Mouse (Mus musculus) heart, adult 9 months (tissue): Measurements from ENCODE around the gene Frrs1.
"Not testable (repeated sequence)": the region's sequence is repeated elsewhere in the genome, so short reads cannot be mapped to it uniquely, and the experiment has no call there.

Experiments used
- DNase-seq, 2 experiments: peaks; one replicate each; pipeline ENCODE4 v3.0.0; 2022; ENCODE audit warnings: low spot score in 2 of 2

Frrs1 gene

DNA sequence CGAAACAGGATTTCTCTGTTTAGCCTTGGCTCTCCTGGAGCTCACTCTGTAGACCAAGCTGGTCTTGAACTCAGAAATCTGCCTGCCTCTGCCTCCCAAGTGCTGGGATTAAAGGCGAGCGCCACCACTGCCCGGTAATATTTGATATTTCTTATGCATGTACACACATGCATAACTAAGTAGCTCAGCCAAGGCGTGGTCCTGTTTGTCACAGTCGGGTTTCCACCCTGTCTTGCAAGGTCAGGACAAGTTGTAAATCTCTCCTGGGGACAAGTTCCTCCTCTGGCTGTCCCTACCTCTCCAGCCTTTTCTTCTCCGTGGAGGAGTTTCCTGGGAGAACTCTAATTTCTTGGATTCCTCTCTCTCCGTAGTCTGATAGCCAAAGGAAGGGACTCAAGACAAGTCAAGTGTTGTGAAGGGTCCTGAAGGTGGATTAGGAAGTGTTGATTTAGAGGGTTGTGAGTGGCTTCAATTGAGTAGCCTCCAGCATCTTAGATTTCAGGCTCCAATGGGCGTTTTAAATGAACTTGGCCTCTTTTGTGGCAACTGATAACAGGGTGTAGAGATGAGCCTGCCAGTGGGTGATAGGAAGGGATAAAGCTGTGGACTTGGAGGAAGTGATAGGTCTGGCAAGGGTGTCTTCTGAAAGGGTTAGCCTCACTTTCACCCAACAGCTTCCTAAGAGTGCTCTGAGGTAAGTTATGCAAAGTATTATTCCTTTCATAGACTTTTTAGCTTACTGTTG, at the start of gene Frrs1:
Frrs1 (plus strand) TSS at position 524 of the 745 bp plus-strand sequence.
- no peak for DNase-seq

DNA sequence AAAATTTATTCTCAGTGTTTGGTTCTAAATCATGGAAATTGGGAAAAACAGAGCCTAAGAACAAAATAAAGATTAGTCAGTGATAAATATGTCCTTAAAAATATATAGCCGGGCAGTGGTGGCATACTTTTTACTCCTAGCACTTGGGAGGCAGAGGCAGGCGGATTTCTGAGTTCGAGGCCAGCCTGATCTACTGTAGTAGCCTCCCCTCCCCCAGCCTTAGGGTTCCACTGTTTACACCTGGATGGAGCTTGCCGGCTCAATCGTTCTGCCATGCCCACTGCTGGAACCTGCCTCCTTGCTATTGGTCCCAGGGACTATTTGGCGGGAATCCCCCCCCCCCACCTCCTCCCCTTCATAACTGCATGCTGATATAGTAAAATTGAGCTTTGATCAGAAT, 48.9 kb upstream of the Frrs1 start:
- DNase-seq, result not testable (repeated sequence)

DNA sequence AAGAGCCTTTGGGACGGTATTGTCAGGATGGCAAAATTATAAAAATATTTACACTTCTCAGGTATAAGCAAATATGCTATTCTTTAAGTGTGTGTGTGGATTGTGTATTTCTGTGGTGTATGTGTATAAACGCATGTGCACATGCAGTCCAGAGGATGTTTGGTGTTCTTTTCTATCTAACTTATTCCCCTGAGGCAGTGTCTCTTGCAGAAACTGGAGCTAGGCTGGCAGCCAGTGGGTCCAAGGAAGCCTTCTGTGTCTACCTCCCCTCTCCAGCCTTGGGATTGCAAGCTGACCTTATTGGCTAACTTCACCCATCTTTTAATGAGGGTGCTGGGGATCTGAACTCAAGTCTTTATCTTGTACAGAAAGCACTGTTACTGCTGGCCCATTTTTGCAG, 46.3 kb upstream of the Frrs1 start:
- no peak for DNase-seq

DNA sequence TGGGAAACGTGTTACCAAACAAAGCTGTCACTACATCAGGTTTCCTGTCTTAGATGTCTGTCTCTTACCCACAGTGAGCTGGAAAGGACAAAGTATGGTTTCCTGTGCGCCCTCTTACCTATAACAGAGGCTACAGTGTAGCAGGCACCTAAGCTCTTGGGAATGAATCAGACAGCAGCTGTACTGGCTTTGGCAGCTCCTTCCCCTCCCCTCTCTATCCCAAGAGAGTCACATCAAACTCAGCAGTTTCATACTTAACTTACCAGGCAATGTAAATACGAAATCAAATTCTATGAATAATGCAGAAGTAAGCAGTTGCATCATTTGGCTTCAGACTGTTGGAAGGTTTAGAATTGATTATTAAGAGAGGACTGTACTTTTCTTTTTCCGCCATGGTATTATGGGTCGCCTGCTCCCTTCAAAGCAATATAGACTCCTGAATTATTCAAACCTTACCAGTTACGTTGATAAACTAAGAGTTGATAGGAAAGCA, 43.9 kb upstream of the Frrs1 start:
- no peak for DNase-seq

DNA sequence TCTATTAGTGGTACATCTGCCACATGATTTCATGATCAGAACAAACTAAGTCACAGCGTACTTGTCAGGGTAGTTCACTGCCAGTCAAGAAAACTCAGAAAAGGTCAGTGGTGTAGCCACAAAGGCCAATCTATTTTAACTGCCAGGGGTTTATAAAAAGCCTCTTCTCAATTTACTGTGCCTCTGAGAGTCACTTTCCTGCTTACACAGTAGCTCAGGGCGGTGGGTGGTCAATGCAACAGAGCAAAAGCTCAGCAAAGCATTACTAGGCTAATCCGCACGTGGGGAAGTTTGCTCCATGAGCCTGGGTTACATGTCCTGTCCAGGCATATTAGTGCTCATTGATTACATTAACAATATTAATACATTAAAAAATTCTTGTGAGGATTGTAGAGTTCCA, 43.3 kb upstream of the Frrs1 start:
- no peak for DNase-seq

DNA sequence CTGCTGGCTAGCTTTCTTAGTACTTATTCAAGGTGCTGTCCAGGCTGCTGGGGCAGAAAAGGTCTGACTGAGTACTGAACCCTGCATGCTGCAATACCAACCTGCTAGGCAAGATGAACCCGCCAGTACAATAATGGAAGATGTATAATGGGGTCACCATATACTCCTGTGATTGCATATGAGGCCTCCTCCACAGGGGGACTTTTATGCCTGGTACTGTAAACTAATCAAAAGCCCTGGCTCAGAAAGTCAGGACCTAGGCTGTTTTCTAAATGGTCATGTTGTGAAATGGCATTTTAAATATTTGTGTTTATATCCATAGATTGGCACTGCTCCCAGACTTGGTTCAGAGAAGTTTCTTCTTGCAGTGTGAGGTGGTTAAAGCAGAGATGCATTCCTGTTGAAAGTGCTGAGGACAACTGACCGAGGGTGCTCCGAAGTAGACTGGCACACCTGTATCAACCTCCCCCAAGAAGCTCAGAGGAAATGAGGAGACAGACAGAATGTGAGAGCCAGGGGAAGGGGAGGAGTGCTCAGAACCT, 42.5 kb upstream of the Frrs1 start:
- DNase-seq, result no peak

DNA sequence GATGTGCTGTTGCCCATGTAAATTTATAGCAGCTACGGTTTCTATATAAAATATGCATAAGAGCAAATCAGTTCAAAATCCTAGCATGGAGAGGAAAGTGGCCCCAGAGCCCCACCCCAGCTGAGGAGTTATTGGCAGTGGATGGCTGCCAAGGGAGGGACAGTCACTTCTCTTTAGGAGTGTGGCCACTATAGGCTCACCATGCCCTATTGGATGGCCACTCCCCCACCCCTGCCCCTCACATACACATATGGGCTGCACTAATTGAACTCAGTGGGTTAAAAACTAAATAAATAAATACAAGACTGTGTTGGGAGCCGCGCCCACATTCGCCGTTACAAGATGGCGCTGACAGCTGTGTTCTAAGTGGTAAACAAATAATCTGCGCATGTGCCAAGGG, 42.0 kb upstream of the Frrs1 start:
- DNase-seq, result no peak

DNA sequence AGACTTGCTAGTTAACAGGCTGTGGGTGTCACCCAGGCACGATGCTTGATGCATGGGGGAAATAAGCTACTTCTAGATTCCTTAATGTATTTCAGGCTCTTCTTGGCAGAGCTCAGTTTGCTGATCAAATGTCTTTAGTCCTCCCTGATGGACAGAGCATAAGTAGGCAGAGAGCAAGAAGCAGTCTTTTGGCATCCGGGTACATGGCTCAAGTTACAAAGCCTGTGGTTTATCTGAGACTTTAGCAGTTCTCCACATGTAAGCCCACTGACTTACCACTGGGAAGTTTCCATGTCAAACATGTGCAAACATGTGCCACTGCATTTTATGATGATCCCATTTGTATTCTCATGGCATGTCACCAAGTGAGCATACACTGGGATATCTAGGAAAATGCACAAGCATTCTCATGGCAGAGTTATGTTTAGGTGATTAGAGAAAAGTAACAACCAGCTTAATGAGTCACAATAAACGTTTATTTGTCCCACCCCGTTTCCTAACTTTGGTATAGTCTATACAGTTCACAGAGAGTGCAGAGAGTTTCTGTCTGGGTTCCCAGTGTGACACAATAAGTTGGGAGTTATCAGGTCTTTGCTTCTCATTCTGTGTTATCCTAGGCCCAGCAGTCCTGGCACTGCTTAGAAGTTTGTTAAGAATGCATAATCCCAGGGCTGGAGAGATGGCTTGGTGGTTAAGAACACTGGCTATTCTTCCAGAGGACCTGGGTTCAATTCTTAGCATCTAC, 32.6 kb upstream of the Frrs1 start:
- DNase-seq, result no peak

DNA sequence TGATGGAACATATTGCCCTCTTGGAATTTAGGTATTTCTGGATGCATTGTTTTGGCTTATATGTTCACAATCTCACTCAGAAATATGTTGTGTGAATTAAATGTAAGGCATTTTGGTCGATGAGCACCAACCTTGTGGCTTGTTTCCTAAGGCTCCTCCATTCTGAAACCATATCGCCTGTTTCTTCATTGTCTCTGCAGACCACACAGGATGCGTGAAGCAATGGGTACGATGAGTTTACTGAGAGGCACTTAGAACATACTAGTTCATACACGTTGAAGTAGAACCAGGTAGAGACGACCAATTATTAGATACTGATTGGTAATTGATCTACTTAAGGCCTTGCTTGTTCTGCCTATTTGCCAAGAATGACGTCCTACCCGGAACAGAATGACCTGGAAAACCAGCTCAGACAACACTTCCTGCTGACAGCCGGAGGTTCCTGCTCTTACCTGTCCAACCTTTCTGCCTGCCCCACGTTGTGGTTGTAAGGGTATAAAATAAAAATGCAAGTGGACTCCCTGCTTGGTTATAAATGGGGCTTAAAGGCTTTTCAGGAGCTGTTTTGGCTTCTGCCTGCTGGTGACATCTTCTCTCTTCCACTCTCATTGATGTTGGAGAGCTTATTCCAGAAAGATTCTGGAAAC, 29.9 kb upstream of the Frrs1 start:
- no peak for DNase-seq

DNA sequence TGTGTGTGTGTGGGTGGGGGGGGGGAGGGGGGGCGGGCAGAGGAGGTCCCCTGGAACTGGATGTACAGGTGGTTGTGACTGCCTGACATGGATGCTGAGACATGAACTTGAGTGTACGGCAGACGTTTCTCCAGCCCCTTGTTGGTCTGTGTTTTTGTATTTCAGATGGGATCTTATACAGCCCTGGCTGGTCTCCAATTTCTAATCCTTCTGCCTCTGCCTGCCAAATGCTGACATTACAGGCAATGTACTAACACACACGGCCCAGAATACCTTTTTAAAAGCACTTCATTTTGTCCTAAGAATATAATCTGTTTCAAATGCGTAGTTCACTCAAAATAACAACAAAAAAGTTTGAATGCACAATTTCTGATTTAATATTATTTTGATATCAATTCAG, 27.9 kb upstream of the Frrs1 start:
- DNase-seq, result no peak

DNA sequence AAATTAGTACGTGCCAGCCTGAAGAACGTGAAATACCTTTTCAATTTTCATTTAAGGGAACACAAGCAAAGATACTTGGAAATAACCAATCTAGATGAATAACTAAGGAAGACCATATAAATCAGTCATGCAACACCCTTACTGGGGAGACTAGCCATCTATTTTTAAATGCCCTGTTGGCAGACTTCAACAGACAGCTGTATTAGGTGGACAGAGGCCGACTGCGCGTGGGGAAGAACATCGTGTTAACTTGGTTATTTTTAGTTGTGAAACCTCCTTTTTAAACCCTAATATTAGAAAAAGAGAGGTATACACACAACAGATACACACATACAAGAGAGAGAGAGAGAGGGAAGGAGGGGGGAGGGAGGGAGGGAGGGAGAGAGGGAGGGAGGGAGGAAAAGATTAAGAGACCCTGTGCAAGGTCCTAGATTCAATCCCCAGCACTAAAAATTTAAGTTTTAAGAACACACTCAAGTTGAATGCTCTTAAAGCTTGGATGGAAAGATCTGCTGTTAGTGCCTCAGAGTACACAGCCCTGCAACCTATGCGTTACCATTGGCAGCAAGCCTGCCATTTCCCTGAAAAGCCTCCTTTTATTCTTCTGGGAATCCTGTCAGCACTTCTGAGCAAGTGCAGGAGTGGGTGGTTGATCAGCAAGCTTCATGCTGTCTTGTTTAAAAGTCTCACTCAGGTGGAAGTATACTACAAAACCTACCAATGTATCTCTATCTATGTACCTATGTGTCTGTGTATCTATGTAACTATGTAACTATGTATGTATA, 26.5 kb upstream of the Frrs1 start:
- DNase-seq, result peak; percentile 32 to 51

DNA sequence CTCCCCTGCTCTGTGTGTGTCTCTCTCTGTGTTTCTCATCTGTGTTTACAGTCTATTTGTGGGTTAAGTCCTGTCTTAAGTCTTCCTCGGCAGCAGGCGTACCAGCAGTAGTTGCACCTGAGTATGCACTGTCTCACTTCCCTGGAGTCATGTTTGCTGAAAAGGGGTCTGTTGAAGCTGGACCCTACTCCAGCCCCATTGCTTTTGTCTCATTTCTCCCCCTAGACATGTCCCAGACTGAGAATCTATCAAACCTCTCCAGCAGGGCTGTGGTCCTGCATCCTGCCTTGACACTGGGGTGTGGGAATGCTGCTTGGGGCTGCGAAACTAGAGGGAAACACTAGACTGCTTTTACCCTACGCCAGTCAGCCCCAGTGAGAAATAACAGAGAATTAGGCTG, 25.8 kb upstream of the Frrs1 start:
- DNase-seq, result no peak

DNA sequence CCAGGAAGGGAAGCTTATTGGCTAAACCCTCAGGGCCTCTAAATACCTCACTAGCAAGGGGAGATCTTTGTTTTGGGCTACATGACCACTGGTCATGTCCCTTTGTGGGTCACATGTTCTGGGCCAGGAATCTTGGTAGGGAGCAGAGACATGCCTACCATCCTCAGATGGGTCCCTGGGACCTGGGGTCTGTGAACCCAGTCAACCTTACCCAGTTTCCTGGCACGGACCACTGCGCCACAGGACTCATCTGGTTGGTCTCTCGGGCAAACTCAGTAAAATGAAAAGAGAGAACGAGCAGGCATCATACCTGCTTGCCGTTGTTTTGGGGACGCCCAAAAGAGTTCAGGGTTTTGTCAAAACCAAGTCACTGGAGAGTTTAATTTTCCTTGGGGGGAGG, 25.0 kb upstream of the Frrs1 start:
- no peak for DNase-seq

DNA sequence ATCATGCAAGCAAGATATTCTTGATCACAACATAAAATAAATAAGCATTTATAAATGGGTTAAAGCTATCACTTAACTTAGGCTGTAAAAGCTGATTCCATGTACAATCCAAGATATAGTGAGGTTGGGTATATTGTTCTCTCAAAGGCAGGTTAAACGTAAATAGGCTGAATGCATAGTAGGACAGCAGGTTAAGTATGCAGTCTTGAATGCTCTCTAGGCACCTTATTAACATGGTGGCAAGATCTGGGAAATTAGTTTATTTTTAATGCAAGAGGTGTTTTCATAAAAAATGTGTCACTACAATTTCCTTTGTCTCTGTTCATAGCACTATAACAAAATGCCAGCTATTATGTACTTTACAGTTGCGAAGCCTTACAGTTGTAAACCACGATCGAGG, 23.9 kb upstream of the Frrs1 start:
- DNase-seq, result no peak

DNA sequence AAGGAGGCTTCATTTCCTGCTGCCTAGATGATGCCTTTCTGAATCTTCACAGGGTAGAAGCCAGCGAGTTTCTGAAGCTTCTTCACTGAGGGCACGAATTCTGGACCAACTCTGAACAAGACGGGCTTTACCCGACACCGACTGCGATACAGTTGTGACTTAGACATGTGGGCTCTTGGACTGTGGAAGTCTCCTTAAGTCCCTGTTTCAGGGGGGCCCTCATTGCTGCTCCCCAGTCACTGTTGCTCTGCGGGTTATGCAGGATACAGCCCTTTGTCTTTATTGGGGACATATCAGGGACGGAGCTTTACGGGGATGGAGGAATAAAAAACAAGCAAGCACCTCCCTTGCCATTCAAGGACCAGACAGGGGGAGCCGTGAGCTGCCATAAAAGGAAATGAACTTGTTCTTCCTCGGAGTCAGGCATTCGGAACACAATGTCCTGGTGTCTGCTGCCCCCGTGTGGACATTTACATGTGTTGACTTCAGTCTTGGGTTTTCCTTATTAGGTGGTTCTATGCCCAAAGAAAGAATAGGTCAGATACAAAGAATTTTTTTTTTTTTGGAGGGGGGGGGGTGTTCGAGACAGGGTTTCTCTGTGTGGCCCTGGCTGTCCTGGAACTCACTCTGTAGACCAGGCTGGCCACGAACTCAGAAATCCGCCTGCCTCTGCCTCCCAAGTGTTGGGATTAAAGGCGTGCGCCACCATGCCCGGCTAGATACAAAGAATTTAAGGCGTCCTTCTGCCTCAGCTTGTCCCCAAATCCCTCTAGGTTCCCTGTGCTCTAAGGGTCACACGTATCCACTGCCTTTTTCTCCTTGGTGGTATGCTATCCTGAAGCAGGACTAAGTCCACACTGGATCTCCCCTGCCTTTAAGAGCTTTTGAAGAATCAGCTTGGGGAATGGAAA, 23.2 kb upstream of the Frrs1 start:
- peak; percentile 71 to 86 for DNase-seq

DNA sequence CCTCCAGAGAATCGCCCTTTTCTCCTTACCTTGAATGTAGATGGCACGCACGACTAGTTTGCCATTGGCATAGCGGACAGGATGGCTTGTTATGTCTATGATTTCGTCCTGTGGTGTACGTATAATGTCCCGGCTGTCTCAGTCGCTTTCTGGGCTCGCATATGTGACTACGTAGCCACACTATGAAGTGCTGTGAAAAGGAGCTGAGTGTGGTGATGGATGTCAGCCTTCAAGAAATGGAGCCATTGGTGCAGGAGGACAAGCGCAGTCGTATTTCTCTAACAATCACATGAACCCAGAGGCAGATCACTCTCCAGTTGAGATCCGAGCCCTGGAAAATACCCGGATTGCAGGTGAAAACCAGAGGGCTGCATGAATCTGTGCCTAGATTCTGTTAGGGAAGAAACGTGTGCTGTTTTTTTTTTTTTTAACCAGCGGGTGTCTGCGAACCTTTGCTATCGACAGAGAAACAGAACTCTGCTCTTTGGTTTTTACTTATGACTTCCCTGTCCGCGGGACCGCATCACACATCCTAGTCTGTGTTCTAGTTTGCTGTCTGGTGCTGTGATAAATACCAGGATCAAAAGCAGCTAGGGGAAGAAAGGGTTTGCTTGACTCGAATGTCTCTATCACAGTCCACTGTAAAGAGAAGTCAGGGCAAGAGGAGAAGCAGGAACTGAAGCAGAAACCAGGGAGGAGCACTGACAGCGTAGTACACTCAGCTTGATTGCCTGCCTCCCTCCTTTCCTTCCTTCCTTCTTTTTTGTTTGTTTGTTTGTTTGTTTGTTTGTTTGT, 22.4 kb upstream of the Frrs1 start:
- no peak for DNase-seq

DNA sequence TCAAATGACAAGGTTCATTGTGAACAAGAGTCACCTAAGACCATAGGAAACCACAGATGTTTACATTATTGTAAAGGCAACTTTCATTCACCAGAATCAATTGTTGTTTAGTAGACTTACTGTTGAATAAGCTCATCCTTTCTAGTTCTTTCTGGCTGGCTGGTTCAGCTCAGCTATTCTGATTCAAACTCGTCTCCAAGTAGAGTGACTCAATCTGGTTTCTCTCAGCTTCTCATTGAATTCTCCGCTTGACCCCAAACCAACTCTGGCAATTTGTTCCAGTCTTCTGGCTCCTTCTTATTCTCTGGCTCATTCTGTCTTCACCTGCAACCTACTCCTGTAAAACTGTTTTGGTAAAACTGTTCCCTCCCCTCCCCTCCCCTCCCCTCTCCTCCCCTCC, 18.0 kb upstream of the Frrs1 start:
- no peak for DNase-seq

DNA sequence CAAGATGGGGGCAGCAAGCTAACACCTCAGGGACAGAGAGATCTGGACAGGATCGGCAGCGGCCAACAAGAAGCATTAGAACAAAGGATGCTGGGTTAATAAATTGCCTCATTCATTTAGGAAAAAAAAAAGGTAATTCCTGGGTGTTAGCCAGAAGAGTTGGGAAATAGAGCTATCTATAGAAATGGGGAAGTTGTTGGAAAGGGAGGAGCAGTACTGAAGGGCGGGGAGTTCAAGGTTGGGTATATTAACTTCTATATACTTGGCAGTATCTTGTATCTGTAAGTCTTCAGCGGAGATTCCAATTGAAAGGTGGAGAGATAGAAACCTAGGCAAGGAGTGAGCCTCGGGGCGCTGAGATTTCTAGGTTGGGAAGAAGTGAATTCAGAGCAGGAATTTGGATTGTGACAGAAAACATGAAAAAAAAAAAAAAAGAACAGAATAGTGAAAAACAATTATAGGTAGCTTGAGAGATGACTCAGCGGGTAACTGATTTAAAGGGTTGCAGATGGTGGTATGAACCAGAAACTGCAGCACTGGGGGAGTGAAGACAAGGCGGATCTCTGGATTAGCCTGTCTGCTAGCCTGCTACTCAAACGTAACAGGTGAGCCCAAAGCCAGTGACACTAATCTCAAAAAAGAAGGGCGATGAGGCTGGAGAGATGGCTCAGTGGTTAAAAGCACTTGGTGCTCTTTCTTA, 14.2 kb upstream of the Frrs1 start:
- DNase-seq, result no peak

DNA sequence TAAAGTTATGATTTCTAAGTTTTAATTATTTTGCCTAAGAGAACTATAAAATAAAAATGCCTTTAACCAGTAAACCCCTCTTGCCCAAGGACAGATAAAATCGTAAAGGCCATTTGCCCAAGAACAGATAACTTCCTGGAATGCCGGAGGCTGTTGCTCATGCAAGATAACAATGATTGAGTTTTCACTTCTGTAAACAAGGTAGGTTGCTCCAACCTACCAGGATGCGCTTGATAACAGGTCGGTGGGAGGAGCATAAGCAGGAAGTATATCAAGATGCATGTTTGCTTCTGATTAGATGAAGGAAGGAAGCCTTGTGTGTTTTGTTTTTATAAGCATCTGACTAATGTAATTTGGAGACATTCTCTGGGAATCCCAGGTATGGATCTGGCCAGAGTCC, 13.2 kb upstream of the Frrs1 start:
- no peak for DNase-seq
